ENCODE assay signal across 7 mouse cellular contexts in genomic region chr14:99578665-99579064, GRCm38 (mm10).
DNase-seq lines count a peak whose midpoint lies in the region; ATAC-seq lines count a peak whose summit lies in the region.

No protein-coding gene starts in this region.

- H3K9me3 ChIP-seq in midbrain, embryonic 14.5 days (ENCODE audit: control insufficient read depth, low read length), result no peaks in the 10 kb centered on the region
- no peaks in the 10 kb centered on the region for H3K9me3 ChIP-seq in midbrain, embryonic 13.5 days
- H3K9me3 ChIP-seq in embryonic facial prominence, embryonic 11.5 days (replicated peaks; ENCODE audit: control insufficient read depth, low read length), result no peaks in the 10 kb centered on the region

- H3K27ac ChIP-seq in midbrain, embryonic 14.5 days (replicated peaks; ENCODE audit: low read depth, low read length), result no peak overlapping the region
- H3K27ac ChIP-seq in midbrain, embryonic 13.5 days, result no peak overlapping the region
- no peak overlapping the region for H3K27ac ChIP-seq in embryonic facial prominence, embryonic 11.5 days (replicated peaks; ENCODE audit: low read depth, low read length)

- H3K4me3 ChIP-seq in midbrain, embryonic 14.5 days (replicated peaks; ENCODE audit: low read depth, low read length), result no peak overlapping the region
- no peak overlapping the region for H3K4me3 ChIP-seq in midbrain, embryonic 13.5 days (replicated peaks)
- H3K4me3 ChIP-seq in embryonic facial prominence, embryonic 11.5 days (ENCODE audit: low read depth, low read length), result no peak overlapping the region

- no peaks in the 10 kb centered on the region for H3K36me3 ChIP-seq in midbrain, embryonic 14.5 days (ENCODE audit: control insufficient read depth, insufficient read depth, low read length)
- no peaks in the 10 kb centered on the region for H3K36me3 ChIP-seq in midbrain, embryonic 13.5 days
- no peaks in the 10 kb centered on the region for H3K36me3 ChIP-seq in embryonic facial prominence, embryonic 11.5 days (replicated peaks; ENCODE audit: control insufficient read depth, insufficient read depth, low read depth, low read length)

- 82% methylated on average over 17 of the region's 17 CpGs for WGBS in midbrain, embryonic 14.5 days
- 84% methylated on average over 17 of the region's 17 CpGs for WGBS in midbrain, embryonic 13.5 days
- 48% methylated on average over 17 of the region's 17 CpGs for WGBS in embryonic facial prominence, embryonic 11.5 days

- no peaks in the 10 kb centered on the region for H3K27me3 ChIP-seq in midbrain, embryonic 14.5 days (ENCODE audit: control insufficient read depth, insufficient read depth, low read length)
- no peaks in the 10 kb centered on the region for H3K27me3 ChIP-seq in midbrain, embryonic 13.5 days
- H3K27me3 ChIP-seq in embryonic facial prominence, embryonic 11.5 days (ENCODE audit: control insufficient read depth, insufficient read depth, low read length), result no peaks in the 10 kb centered on the region

- peak; percentile 12 for DNase-seq in midbrain, embryonic 14.5 days
- peak; percentile 26 for DNase-seq in embryonic facial prominence, embryonic 11.5 days (ENCODE audit: low spot score)
- peak; percentile 34 for DNase-seq in kidney, adult 18-20 months
- DNase-seq in lung, postnatal 36 days, result peak; percentile 50
- DNase-seq in retina, postnatal 1 day, result no peak
- DNase-seq in left cerebral cortex, adult 8-10 months (ENCODE audit: low spot score in 2 of 2), result no peak

- no peak overlapping the region for H3K9ac ChIP-seq in midbrain, embryonic 14.5 days (replicated peaks; ENCODE audit: low read length)
- no peak overlapping the region for H3K9ac ChIP-seq in midbrain, embryonic 13.5 days (replicated peaks)
- no peak overlapping the region for H3K9ac ChIP-seq in embryonic facial prominence, embryonic 11.5 days (replicated peaks; ENCODE audit: low read length)

- ATAC-seq in midbrain, embryonic 14.5 days (ENCODE audit: low FRiP score, low TSS enrichment), result no peak
- ATAC-seq in midbrain, embryonic 13.5 days, result no peak
- ATAC-seq in embryonic facial prominence, embryonic 11.5 days (replicated peaks; ENCODE audit: insufficient number of reproducible peaks, low FRiP score, low TSS enrichment, low read depth), result 0 out of 2 replicates have a peak, but pooled peaks have one; percentile 59

- no peaks in the 10 kb centered on the region for H3K4me1 ChIP-seq in midbrain, embryonic 14.5 days (ENCODE audit: control insufficient read depth, insufficient read depth, low read length)
- 0 out of 2 replicates have a peak, but pooled peaks cover 6% of the 10 kb centered on the region for H3K4me1 ChIP-seq in midbrain, embryonic 13.5 days (replicated peaks)
- no peaks in the 10 kb centered on the region for H3K4me1 ChIP-seq in embryonic facial prominence, embryonic 11.5 days (ENCODE audit: control insufficient read depth, insufficient read depth, low read length)

- H3K4me2 ChIP-seq in midbrain, embryonic 14.5 days (ENCODE audit: low read length), result no peak overlapping the region
- no peak overlapping the region for H3K4me2 ChIP-seq in midbrain, embryonic 13.5 days (replicated peaks)
- H3K4me2 ChIP-seq in embryonic facial prominence, embryonic 11.5 days (ENCODE audit: low read depth, low read length), result peak overlapping the region; percentile 2; the same call in 1 of the 2 replicates

Comparison
In these comparisons a context has a peak if more than half of its experiments do, and no peak if none do; other contexts are left out.
1. DNase-seq: peak in midbrain, embryonic 14.5 days (single experiment), embryonic facial prominence, embryonic 11.5 days (single experiment), kidney, adult 18-20 months (single experiment) and lung, postnatal 36 days (single experiment); none in retina, postnatal 1 day (single experiment) and left cerebral cortex, adult 8-10 months (0 of 2).